Mouse (Mus musculus) olfactory bulb, adult 2 months (tissue): ENCODE measurements around the gene Sncb. TPM values are rescaled to one million over a fixed set of nuclear protein-coding genes. Genes with fewer than 3 reads are reported as not detected.
A peak's percentile ranks its signal among the peaks of the same experiment; 100 is the strongest.

Experiments used
- H3K27ac ChIP-seq: fragments of 200-500 bp; 2 replicates; pipeline ENCODE4 v1.5.1; 2012; ENCODE audit warnings: low read depth, low read length; ENCODE audit not compliant: insufficient read depth
- H3K4me1 ChIP-seq: fragments of 200-500 bp; 2 replicates; pipeline ENCODE4 v1.6.1; 2012; ENCODE audit warnings: low read length; ENCODE audit not compliant: control insufficient read depth, insufficient read depth
- H3K4me3 ChIP-seq: fragments of 200-500 bp; 2 replicates; pipeline ENCODE4 v1.5.1; 2012; ENCODE audit warnings: mild to moderate bottlenecking, low read depth, low read length, moderate library complexity; ENCODE audit not compliant: insufficient read depth
- CTCF ChIP-seq: fragments of 200-500 bp; IDR thresholded peaks from 2 replicates; pipeline ENCODE4 v1.5.1; 2012; ENCODE audit warnings: low read depth, mild to moderate bottlenecking, low read length, moderate library complexity; ENCODE audit not compliant: insufficient read depth
- POLR2A ChIP-seq: fragments of 200-500 bp; IDR thresholded peaks from 2 replicates; pipeline ENCODE4 v1.6.1; 2012; ENCODE audit warnings: mild to moderate bottlenecking, low read depth, low read length, moderate library complexity; ENCODE audit not compliant: insufficient read depth
- WGBS: fragments of 180-500 bp; shearing (Covaris S2); methylation state at CpG from one replicate; pipeline ENCODE4 v1.1.7; 2018; 5-methylcytosine and 5-hydroxymethylcytosine counted together
- polyA plus RNA-seq: library from polyadenylated mRNA; stranded (reverse); fragments of >200 nt; gene quantifications from 2 replicates; pipeline ENCODE4 v1.2.4, GENCODE M21; 2012; ENCODE audit warnings: low replicate concordance; ENCODE audit not compliant: missing spikeins, insufficient read depth, insufficient read length

The Sncb gene
- polyA plus RNA-seq, 1 experiment: not detected

DNA sequence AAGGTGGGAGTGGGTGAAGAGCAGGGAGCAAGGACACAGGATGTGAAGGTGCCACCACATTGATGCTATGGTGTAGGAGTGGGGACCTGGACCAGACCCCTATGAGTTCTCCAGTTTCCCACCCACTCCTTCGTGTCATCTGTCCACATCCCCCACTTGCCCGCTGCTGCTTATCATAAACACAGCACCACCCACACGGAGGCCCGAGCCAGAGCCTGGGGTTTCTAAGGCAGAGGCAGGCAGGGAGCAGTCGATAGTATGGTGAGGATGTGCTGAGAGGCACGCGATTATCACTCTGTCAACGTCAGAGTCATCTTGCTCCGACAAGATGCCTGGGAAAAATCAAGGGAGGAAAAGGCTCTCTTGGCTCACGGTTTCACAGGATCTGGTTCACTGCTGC, 32.3 kb upstream of the Sncb start:
- no peak overlapping the region for H3K27ac ChIP-seq
- TF ChIP-seq POLR2A: no peak
- no peak for TF ChIP-seq CTCF
- WGBS: 71% methylated on average over 10 of the region's 10 CpGs
- no peak overlapping the region for H3K4me3 ChIP-seq
- H3K4me1 ChIP-seq: peaks cover 2% of the 10 kb centered on the region; the same call in 1 of the 2 replicates

GRCm38 (mm10) chr13:54797861-54798643, 31.7 kb upstream of the Sncb start:
- TF ChIP-seq CTCF (no peak), POLR2A (no peak)
- no peak overlapping the region for H3K4me3 ChIP-seq
- no peak overlapping the region for H3K27ac ChIP-seq
- WGBS: 83% methylated on average over 16 of the region's 16 CpGs
- H3K4me1 ChIP-seq: peaks cover 2% of the 10 kb centered on the region; the same call in 1 of the 2 replicates

DNA sequence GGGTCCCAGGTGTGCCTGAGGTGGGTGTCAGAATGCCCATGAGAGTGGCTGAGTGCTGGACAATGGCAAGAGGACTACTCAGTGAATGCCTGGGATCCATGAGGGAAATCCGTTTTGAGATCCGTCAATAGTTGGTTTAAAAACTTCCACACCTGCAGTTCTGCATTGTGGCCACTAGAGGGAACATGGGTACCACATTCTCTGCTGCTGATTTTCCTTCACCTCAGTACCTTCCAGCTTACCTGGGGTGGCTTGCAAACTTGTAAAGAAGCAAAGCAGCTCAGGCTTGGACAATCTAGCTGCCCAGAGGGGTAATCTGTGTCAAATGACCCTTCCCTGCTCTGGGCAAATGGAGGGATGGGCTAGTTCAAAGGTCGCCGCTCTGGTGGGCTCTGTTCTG, 31.0 kb upstream of the Sncb start:
- Histone ChIP-seq H3K4me3 (no peak overlapping the region), H3K27ac (no peak overlapping the region), H3K4me1 (peaks cover 2% of the 10 kb centered on the region; the same call in 1 of the 2 replicates)
- 45% methylated on average over 4 of the region's 4 CpGs for WGBS
- TF ChIP-seq POLR2A (no peak), CTCF (0 out of 2 replicates have a peak, but pooled peaks have one; percentile 20)

DNA sequence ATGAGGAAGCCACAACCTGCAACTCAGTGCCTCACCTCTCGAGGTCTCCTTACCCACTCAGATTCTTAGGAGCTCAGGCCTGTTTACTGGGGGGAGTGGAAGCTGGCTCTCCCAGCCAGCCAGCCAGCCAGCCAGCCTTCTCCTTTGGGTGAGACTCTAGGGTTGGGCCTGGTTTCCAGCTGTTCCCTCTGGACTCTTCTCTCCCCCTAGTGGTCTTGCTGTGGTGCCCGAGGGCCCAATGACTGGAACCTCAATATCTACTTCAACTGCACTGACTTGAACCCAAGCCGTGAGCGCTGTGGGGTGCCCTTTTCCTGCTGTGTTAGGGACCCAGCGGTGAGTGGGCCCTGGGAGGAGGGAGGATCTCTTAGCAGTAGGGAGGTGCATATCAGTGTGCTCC, 28.4 kb upstream of the Sncb start:
- TF ChIP-seq CTCF (no peak), POLR2A (no peak)
- H3K4me1 ChIP-seq: peaks cover 7% of the 10 kb centered on the region
- 56% methylated on average over 5 of the region's 5 CpGs for WGBS
- H3K27ac ChIP-seq: no peak overlapping the region
- no peak overlapping the region for H3K4me3 ChIP-seq

DNA sequence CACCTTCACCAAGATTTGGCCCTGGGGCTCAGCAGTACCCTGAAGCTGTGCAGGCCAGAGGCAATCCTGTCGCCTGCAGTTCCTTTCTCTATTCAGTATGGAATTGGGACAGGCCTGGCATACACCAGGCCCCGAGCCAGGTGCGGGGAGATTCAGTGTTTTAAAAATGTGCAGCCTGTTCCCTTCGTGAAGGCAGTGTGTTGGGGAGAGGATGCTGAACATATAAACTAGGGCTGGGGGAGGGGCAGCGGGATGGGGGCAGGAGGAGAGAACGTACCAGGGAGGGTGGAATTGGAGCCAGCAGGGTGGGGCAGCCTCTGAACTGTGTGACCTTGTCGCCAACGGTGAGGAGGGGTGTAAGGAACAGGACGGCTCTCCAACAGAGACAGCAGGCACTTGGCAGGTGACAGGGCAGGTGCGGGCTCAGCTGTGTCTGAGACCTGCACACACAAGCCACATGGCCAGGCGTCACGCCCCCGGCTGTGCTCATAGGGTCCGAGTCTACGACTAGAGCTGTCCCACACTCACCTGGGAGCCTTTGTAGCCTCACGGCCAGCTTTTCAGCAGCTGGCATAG, 27.7 kb upstream of the Sncb start:
- 80% methylated on average over 16 of the region's 16 CpGs for WGBS
- no peak for TF ChIP-seq POLR2A
- TF ChIP-seq CTCF: no peak
- Histone ChIP-seq H3K4me3 (no peak overlapping the region), H3K27ac (no peak overlapping the region), H3K4me1 (peaks cover 11% of the 10 kb centered on the region)

- 34% methylated on average over 21 of the region's 21 CpGs for WGBS
- no peak overlapping the region for H3K27ac ChIP-seq
Measured at GRCm38 (mm10) chr13:54792259-54793230, 26.1 kb upstream of the Sncb start.

GRCm38 (mm10) chr13:54789561-54790397, 23.4 kb upstream of the Sncb start:
- H3K4me3 ChIP-seq: peak overlapping the region; percentile 47
- H3K4me1 ChIP-seq: peaks cover 16% of the 10 kb centered on the region
- H3K27ac ChIP-seq: no peak overlapping the region
- TF ChIP-seq CTCF (no peak), POLR2A (no peak)
- WGBS: 1% methylated on average over 37 of the region's 38 CpGs

More at GRCm38 (mm10) chr13:54792259-54793230, 26.1 kb upstream of the Sncb start:
- TF ChIP-seq POLR2A (no peak), CTCF (no peak)
- no peak overlapping the region for H3K4me3 ChIP-seq
- peaks cover 16% of the 10 kb centered on the region for H3K4me1 ChIP-seq
